Mouse (Mus musculus): Measurements from ENCODE around the gene Galm. TPM values are rescaled to one million over a fixed set of nuclear protein-coding genes. Genes with fewer than 3 reads are reported as not detected.
"Not testable (repeated sequence)": the region's sequence is repeated elsewhere in the genome, so short reads cannot be mapped to it uniquely, and the experiment has no call there.

Galm gene
- polyA plus RNA-seq, 1 experiment = 9.3 TPM

GRCm38 (mm10) chr17:80224326-80225116 lies 97.2 kb downstream of the Galm start, which contains the start of gene Gemin6:
Gene Gemin6, plus strand, starts transcription at chr17:80224441.
- peak within 1 kb of the TSS; percentile 52 for H3K4me3 ChIP-seq (ENCODE audit: control insufficient read depth, insufficient read depth, low read length)
- peak within 1 kb of the TSS; percentile 71 for H3K27ac ChIP-seq (ENCODE audit: control insufficient read depth, insufficient read depth, low read length)
- H3K36me3 ChIP-seq (ENCODE audit: control insufficient read depth, insufficient read depth, low read length) = no peaks in the 10 kb centered on the region
- TF ChIP-seq CTCF (IDR thresholded peaks at IDR 0.05; ENCODE audit: borderline replicate concordance, control insufficient read depth, extremely low read depth, insufficient read depth, low read length, poor library complexity) (no peak), POLR2A (IDR thresholded peaks at IDR 0.05; ENCODE audit: control insufficient read depth, extremely low read depth, insufficient read depth, low read length, poor library complexity) (peak; percentile 68)
- WGBS = under 1% methylated on average over 33 of the region's 33 CpGs
- no peaks in the 10 kb centered on the region; the same call in 1 of the 2 replicates for H3K4me1 ChIP-seq (replicated peaks; ENCODE audit: control insufficient read depth, insufficient read depth, low read length)
- no peaks in the 10 kb centered on the region for H3K27me3 ChIP-seq (ENCODE audit: control insufficient read depth, insufficient read depth, low read length)
- DNase-seq = peak; percentile 85

- not testable (repeated sequence) for H3K27me3 ChIP-seq (ENCODE audit: control insufficient read depth, insufficient read depth, low read length); DNase-seq; H3K36me3 ChIP-seq (ENCODE audit: control insufficient read depth, insufficient read depth, low read length); H3K4me1 ChIP-seq (replicated peaks; ENCODE audit: control insufficient read depth, insufficient read depth, low read length); H3K27ac ChIP-seq (ENCODE audit: control insufficient read depth, insufficient read depth, low read length); H3K4me3 ChIP-seq (ENCODE audit: control insufficient read depth, insufficient read depth, low read length)
- 31% methylated on average over 5 of the region's 5 CpGs for WGBS
Measured at GRCm38 (mm10) chr17:80225142-80225541, 97.9 kb downstream of the Galm start.

GRCm38 (mm10) chr17:80229396-80229795 lies 102.1 kb downstream of the Galm start:
- TF ChIP-seq CTCF (IDR thresholded peaks at IDR 0.05; ENCODE audit: borderline replicate concordance, control insufficient read depth, extremely low read depth, insufficient read depth, low read length, poor library complexity) = no peak
- no peak for TF ChIP-seq POLR2A (IDR thresholded peaks at IDR 0.05; ENCODE audit: control insufficient read depth, extremely low read depth, insufficient read depth, low read length, poor library complexity)
- Histone ChIP-seq H3K27me3 (ENCODE audit: control insufficient read depth, insufficient read depth, low read length) (no peaks in the 10 kb centered on the region), H3K27ac (ENCODE audit: control insufficient read depth, insufficient read depth, low read length) (no peak overlapping the region), H3K4me3 (ENCODE audit: control insufficient read depth, insufficient read depth, low read length) (no peak overlapping the region), H3K4me1 (replicated peaks; ENCODE audit: control insufficient read depth, insufficient read depth, low read length) (no peaks in the 10 kb centered on the region), H3K36me3 (ENCODE audit: control insufficient read depth, insufficient read depth, low read length) (no peaks in the 10 kb centered on the region)
- no peak for DNase-seq
- 92% methylated on average over 2 of the region's 2 CpGs for WGBS

GRCm38 (mm10) chr17:80233844-80234243 lies 106.6 kb downstream of the Galm start:
- no peak for DNase-seq
- Histone ChIP-seq H3K27me3 (ENCODE audit: control insufficient read depth, insufficient read depth, low read length) (no peaks in the 10 kb centered on the region), H3K4me1 (replicated peaks; ENCODE audit: control insufficient read depth, insufficient read depth, low read length) (no peaks in the 10 kb centered on the region), H3K27ac (ENCODE audit: control insufficient read depth, insufficient read depth, low read length) (no peak overlapping the region), H3K4me3 (ENCODE audit: control insufficient read depth, insufficient read depth, low read length) (no peak overlapping the region), H3K36me3 (ENCODE audit: control insufficient read depth, insufficient read depth, low read length) (peaks cover 13% of the 10 kb centered on the region)
- TF ChIP-seq CTCF (IDR thresholded peaks at IDR 0.05; ENCODE audit: borderline replicate concordance, control insufficient read depth, extremely low read depth, insufficient read depth, low read length, poor library complexity) (no peak), POLR2A (IDR thresholded peaks at IDR 0.05; ENCODE audit: control insufficient read depth, extremely low read depth, insufficient read depth, low read length, poor library complexity) (no peak)
- 96% methylated on average over 5 of the region's 5 CpGs for WGBS

GRCm38 (mm10) chr17:80234376-80234775 lies 107.1 kb downstream of the Galm start:
- Histone ChIP-seq H3K27me3 (ENCODE audit: control insufficient read depth, insufficient read depth, low read length) (no peaks in the 10 kb centered on the region), H3K36me3 (ENCODE audit: control insufficient read depth, insufficient read depth, low read length) (peaks cover 17% of the 10 kb centered on the region), H3K4me3 (ENCODE audit: control insufficient read depth, insufficient read depth, low read length) (no peak overlapping the region), H3K4me1 (replicated peaks; ENCODE audit: control insufficient read depth, insufficient read depth, low read length) (no peaks in the 10 kb centered on the region), H3K27ac (ENCODE audit: control insufficient read depth, insufficient read depth, low read length) (no peak overlapping the region)
- DNase-seq = no peak
- TF ChIP-seq CTCF (IDR thresholded peaks at IDR 0.05; ENCODE audit: borderline replicate concordance, control insufficient read depth, extremely low read depth, insufficient read depth, low read length, poor library complexity) (no peak), POLR2A (IDR thresholded peaks at IDR 0.05; ENCODE audit: control insufficient read depth, extremely low read depth, insufficient read depth, low read length, poor library complexity) (no peak)
- WGBS = 94% methylated on average over 7 of the region's 7 CpGs

Other genes starting within 250 kb of the Galm start
- gene Atl2, start 231.3 kb upstream of the Galm start, polyA plus RNA-seq (2012; rRNA removed) = 54.5 and 61.0 TPM in 2 replicates
- 30.5 and 37.8 TPM in 2 replicates for gene Hnrnpll, start 65.1 kb upstream of the Galm start, polyA plus RNA-seq (2012; rRNA removed)
- 131 and 148 TPM in 2 replicates for gene Srsf7, start 79.8 kb downstream of the Galm start, polyA plus RNA-seq (2012; rRNA removed)
- not detected in 2 replicates for gene Ttc39d, start 80.0 kb downstream of the Galm start, polyA plus RNA-seq (2012; rRNA removed)
- gene Gemin6, start 97.0 kb downstream of the Galm start, polyA plus RNA-seq (2012; rRNA removed) = 3.4 and 4.6 TPM in 2 replicates
- 2.5 and 3.8 TPM in 2 replicates for gene Morn2, start 162.7 kb downstream of the Galm start, polyA plus RNA-seq (2012; rRNA removed)
- gene Dhx57, start 163.0 kb downstream of the Galm start, polyA plus RNA-seq (2012; rRNA removed) = 16.6 and 18.9 TPM in 2 replicates
- gene Arhgef33, start 179.9 kb downstream of the Galm start, polyA plus RNA-seq (2012; rRNA removed) = 0.12 and 0.23 TPM in 2 replicates
- 1.2 TPM in 1 of 2 replicates, not detected in the other for gene Gm10190, start 246.1 kb downstream of the Galm start, polyA plus RNA-seq (2012; rRNA removed)